Mouse (Mus musculus) intestine, embryonic 16.5 days (tissue): Measurements from ENCODE around the gene Acaa1a. TPM values are rescaled to one million over a fixed set of nuclear protein-coding genes. Genes with fewer than 3 reads are reported as not detected.
A peak's percentile ranks its signal among the peaks of the same experiment; 100 is the strongest.

Experiments
- ATAC-seq: fragments of 200-750 bp; cut with Nextera tagmentation; 2 replicates; pipeline ENCODE4 v1.8.0; 2017; ENCODE audit warnings: moderate TSS enrichment, moderate library complexity
- H3K27ac ChIP-seq: fragments of 300-500 bp; sonication (generic); 2 replicates; pipeline ENCODE4 v1.5.1; 2014; ENCODE audit warnings: mild to moderate bottlenecking, low read length
- H3K27me3 ChIP-seq: fragments of 300-500 bp; sonication (generic); replicated peaks from 2 replicates; pipeline ENCODE4 v1.6.1; 2014; ENCODE audit warnings: low read length, control low read depth, mixed read lengths; ENCODE audit not compliant: control insufficient read depth, insufficient read depth
- H3K36me3 ChIP-seq: fragments of 300-500 bp; sonication (generic); 2 replicates; pipeline ENCODE4 v1.6.1; 2014; ENCODE audit warnings: low read length, control low read depth; ENCODE audit not compliant: control insufficient read depth, insufficient read depth
- H3K4me1 ChIP-seq: fragments of 300-500 bp; sonication (generic); 2 replicates; pipeline ENCODE4 v1.6.1; 2014; ENCODE audit warnings: low read length, control low read depth, mixed read lengths; ENCODE audit not compliant: control insufficient read depth, insufficient read depth
- H3K4me2 ChIP-seq: fragments of 300-500 bp; sonication (generic); 2 replicates; pipeline ENCODE4 v1.6.1; 2014; ENCODE audit warnings: low read depth, low read length, control low read depth
- H3K4me3 ChIP-seq: fragments of 300-500 bp; sonication (generic); 2 replicates; pipeline ENCODE4 v1.5.1; 2014; ENCODE audit warnings: mild to moderate bottlenecking, low read length
- H3K9ac ChIP-seq: fragments of 300-500 bp; sonication (generic); 2 replicates; pipeline ENCODE4 v1.6.1; 2014; ENCODE audit warnings: low read depth, low read length
- H3K9me3 ChIP-seq: fragments of 300-500 bp; sonication (generic); 2 replicates; pipeline ENCODE4 v1.6.1; 2016; ENCODE audit warnings: low read length, control low read depth; ENCODE audit not compliant: control insufficient read depth
- WGBS: fragments of 180-500 bp; shearing (Covaris S2); extraction: QIAGEN DNeasy Blood & Tissue Kit; methylation state at CpG from one replicate; pipeline ENCODE4 v1.1.7; 2014; 5-methylcytosine and 5-hydroxymethylcytosine counted together
- polyA plus RNA-seq: library from polyadenylated mRNA; unstranded; fragments of >200 nt; fragmentation: Nextera tagmentation; extraction: Ambion mirVana; gene quantifications from 2 replicates; pipeline ENCODE4 v1.2.1, GENCODE M21; 2015

The Acaa1a gene
- polyA plus RNA-seq, 1 experiment from 2014 or later = 116 TPM

GRCm38 (mm10) chr9:119334834-119335233, 4.6 kb upstream of the Acaa1a start:
- Histone ChIP-seq H3K9ac (no peak overlapping the region), H3K4me1 (peaks cover 15% of the 10 kb centered on the region), H3K36me3 (peaks cover 8% of the 10 kb centered on the region), H3K27me3 (no peaks in the 10 kb centered on the region), H3K4me3 (no peak overlapping the region), H3K9me3 (no peaks in the 10 kb centered on the region), H3K27ac (peak overlapping the region; percentile 31; the same call in 1 of the 2 replicates), H3K4me2 (no peak overlapping the region)
- 81% methylated on average over 2 of the region's 2 CpGs for WGBS
- no peak for ATAC-seq

GRCm38 (mm10) chr9:119335571-119335970, 3.9 kb upstream of the Acaa1a start:
- no peak for ATAC-seq
- peaks cover 8% of the 10 kb centered on the region for H3K36me3 ChIP-seq
- H3K27ac ChIP-seq = no peak overlapping the region
- H3K9me3 ChIP-seq = no peaks in the 10 kb centered on the region
- H3K4me3 ChIP-seq = no peak overlapping the region
- no peaks in the 10 kb centered on the region for H3K27me3 ChIP-seq
- H3K4me1 ChIP-seq = peaks cover 15% of the 10 kb centered on the region
- WGBS = 83% methylated on average over 4 of the region's 4 CpGs
- H3K4me2 ChIP-seq = no peak overlapping the region
- H3K9ac ChIP-seq = no peak overlapping the region

- no peak overlapping the region for H3K4me2 ChIP-seq
- peaks cover 24% of the 10 kb centered on the region for H3K4me1 ChIP-seq
- ATAC-seq = no peak
- no peak overlapping the region for H3K4me3 ChIP-seq
- H3K9me3 ChIP-seq = no peaks in the 10 kb centered on the region
- no peak overlapping the region for H3K9ac ChIP-seq
- H3K27ac ChIP-seq = no peak overlapping the region
- peaks cover 8% of the 10 kb centered on the region for H3K36me3 ChIP-seq
- 92% methylated on average over 14 of the region's 14 CpGs for WGBS
- H3K27me3 ChIP-seq = no peaks in the 10 kb centered on the region
Observed at GRCm38 (mm10) chr9:119337842-119338241, 1.6 kb upstream of the Acaa1a start.

GRCm38 (mm10) chr9:119338350-119338749, 1.1 kb upstream of the Acaa1a start:
- no peak for ATAC-seq
- no peak overlapping the region for H3K4me2 ChIP-seq
- 90% methylated on average over 3 of the region's 3 CpGs for WGBS

GRCm38 (mm10) chr9:119339106-119339505, 370 bp upstream of the Acaa1a start:
- Histone ChIP-seq H3K9ac (peak overlapping the region; percentile 82), H3K36me3 (peaks cover 9% of the 10 kb centered on the region), H3K4me1 (peaks cover 22% of the 10 kb centered on the region), H3K4me2 (peak overlapping the region; percentile 69), H3K27ac (0 out of 2 replicates have a peak overlapping the region, but pooled peaks have one; percentile 94), H3K9me3 (no peaks in the 10 kb centered on the region), H3K4me3 (peak overlapping the region; percentile 74), H3K27me3 (no peaks in the 10 kb centered on the region)
- no peak for ATAC-seq
- WGBS = 51% methylated on average over 7 of the region's 7 CpGs

More at GRCm38 (mm10) chr9:119338350-119338749, 1.1 kb upstream of the Acaa1a start:
- Histone ChIP-seq H3K27me3 (no peaks in the 10 kb centered on the region), H3K36me3 (peaks cover 8% of the 10 kb centered on the region), H3K9ac (no peak overlapping the region), H3K4me3 (no peak overlapping the region), H3K9me3 (no peaks in the 10 kb centered on the region), H3K27ac (no peak overlapping the region), H3K4me1 (peaks cover 24% of the 10 kb centered on the region)

GRCm38 (mm10) chr9:119340212-119340580, 720 bp downstream of the Acaa1a start:
- Histone ChIP-seq H3K9ac (peak overlapping the region; percentile 82), H3K9me3 (no peaks in the 10 kb centered on the region), H3K4me2 (peak overlapping the region; percentile 69), H3K27me3 (no peaks in the 10 kb centered on the region), H3K27ac (peak overlapping the region; percentile 94), H3K4me1 (peaks cover 16% of the 10 kb centered on the region), H3K36me3 (peaks cover 11% of the 10 kb centered on the region), H3K4me3 (peak overlapping the region; percentile 74)
- 4% methylated on average over 8 of the region's 8 CpGs for WGBS
- ATAC-seq = no peak

- H3K9me3 ChIP-seq = no peaks in the 10 kb centered on the region
- ATAC-seq = peak; percentile 98
- WGBS = under 1% methylated on average over 66 of the region's 68 CpGs
- peaks cover 16% of the 10 kb centered on the region for H3K4me1 ChIP-seq
- H3K27me3 ChIP-seq = no peaks in the 10 kb centered on the region
- H3K4me2 ChIP-seq = peak within 1 kb of the TSS; percentile 69
- H3K9ac ChIP-seq = peak within 1 kb of the TSS; percentile 82
- peak within 1 kb of the TSS; percentile 74 for H3K4me3 ChIP-seq
- H3K36me3 ChIP-seq = peaks cover 11% of the 10 kb centered on the region
- H3K27ac ChIP-seq = peak within 1 kb of the TSS; percentile 94
Observed at GRCm38 (mm10) chr9:119340909-119341816, 1.7 kb downstream of the Acaa1a start, which contains the start of gene Myd88. Gene Myd88, minus strand, starts transcription at chr9:119341411.

GRCm38 (mm10) chr9:119342728-119343127, 3.3 kb downstream of the Acaa1a start:
- no peak overlapping the region for H3K27ac ChIP-seq
- H3K27me3 ChIP-seq = no peaks in the 10 kb centered on the region
- H3K36me3 ChIP-seq = peaks cover 3% of the 10 kb centered on the region; the same call in 1 of the 2 replicates
- peak overlapping the region; percentile 69; the same call in 1 of the 2 replicates for H3K4me2 ChIP-seq
- no peak for ATAC-seq
- WGBS = 69% methylated on average over 7 of the region's 7 CpGs
- H3K4me3 ChIP-seq = peak overlapping the region; percentile 74; the same call in 1 of the 2 replicates
- no peaks in the 10 kb centered on the region for H3K9me3 ChIP-seq
- H3K4me1 ChIP-seq = peaks cover 16% of the 10 kb centered on the region
- no peak overlapping the region for H3K9ac ChIP-seq

GRCm38 (mm10) chr9:119346376-119346775, 6.9 kb downstream of the Acaa1a start:
- Histone ChIP-seq H3K27me3 (no peaks in the 10 kb centered on the region), H3K36me3 (peaks cover 10% of the 10 kb centered on the region), H3K4me3 (no peak overlapping the region), H3K4me2 (no peak overlapping the region), H3K9ac (no peak overlapping the region), H3K27ac (no peak overlapping the region), H3K9me3 (no peaks in the 10 kb centered on the region), H3K4me1 (peaks cover 9% of the 10 kb centered on the region)
- no peak for ATAC-seq
- WGBS = 85% methylated on average over 8 of the region's 8 CpGs
